Mouse (Mus musculus) lung, embryonic 15.5 days (tissue): ENCODE data around the gene H1f0. TPM values are rescaled to one million over a fixed set of nuclear protein-coding genes. Genes with fewer than 3 reads are reported as not detected.
A peak's percentile ranks its signal among the peaks of the same experiment; 100 is the strongest.

Experiments used
- ATAC-seq: fragments of 200-750 bp; cut with Nextera tagmentation; 2 replicates; pipeline ENCODE4 v1.8.0; 2017; ENCODE audit warnings: moderate number of reproducible peaks, borderline replicate concordance; ENCODE audit not compliant: low FRiP score, low TSS enrichment; ENCODE audit errors: extremely low read depth
- H3K27ac ChIP-seq: fragments of 300-500 bp; sonication (generic); 2 replicates; pipeline ENCODE4 v1.5.1; 2015; ENCODE audit warnings: moderate library complexity, mild to moderate bottlenecking, inconsistent platforms
- H3K27me3 ChIP-seq: fragments of 300-500 bp; sonication (generic); 2 replicates; pipeline ENCODE4 v1.6.1; 2015; ENCODE audit warnings: inconsistent platforms
- H3K36me3 ChIP-seq: fragments of 300-500 bp; sonication (generic); 2 replicates; pipeline ENCODE4 v1.6.1; 2015; ENCODE audit warnings: inconsistent platforms
- H3K4me1 ChIP-seq: fragments of 300-500 bp; sonication (generic); 2 replicates; pipeline ENCODE4 v1.6.1; 2015; ENCODE audit warnings: inconsistent platforms
- H3K4me2 ChIP-seq: fragments of 300-500 bp; sonication (generic); 2 replicates; pipeline ENCODE4 v1.6.1; 2015; ENCODE audit warnings: inconsistent platforms, mild to moderate bottlenecking, moderate library complexity
- H3K4me3 ChIP-seq: fragments of 300-500 bp; sonication (generic); 2 replicates; pipeline ENCODE4 v1.5.1; 2015; ENCODE audit warnings: mild to moderate bottlenecking, inconsistent platforms
- H3K9ac ChIP-seq: fragments of 300-500 bp; sonication (generic); 2 replicates; pipeline ENCODE4 v1.6.1; 2015; ENCODE audit warnings: inconsistent platforms
- H3K9me3 ChIP-seq: fragments of 300-500 bp; sonication (generic); 2 replicates; pipeline ENCODE4 v1.6.1; 2016; ENCODE audit warnings: inconsistent platforms
- WGBS: fragments of 180-500 bp; shearing (Covaris S2); methylation state at CpG from one replicate; pipeline ENCODE4 v1.1.7; 2015; 5-methylcytosine and 5-hydroxymethylcytosine counted together
- polyA plus RNA-seq: library from polyadenylated mRNA; unstranded; fragments of >200 nt; fragmentation: Nextera tagmentation; extraction: Ambion mirVana; gene quantifications from 2 replicates; pipeline ENCODE4 v1.2.1, GENCODE M21; 2015

Gene H1f0
- polyA plus RNA-seq = 560 and 562 TPM in 2 replicates

- Histone ChIP-seq H3K36me3 (no peaks in the 10 kb centered on the region), H3K4me2 (peak within 1 kb of the TSS; percentile 98), H3K9ac (peak within 1 kb of the TSS; percentile 98), H3K27ac (peak within 1 kb of the TSS; percentile 95), H3K4me1 (peaks cover 34% of the 10 kb centered on the region), H3K4me3 (peak within 1 kb of the TSS; percentile 83), H3K9me3 (no peaks in the 10 kb centered on the region), H3K27me3 (no peaks in the 10 kb centered on the region)
- ATAC-seq = peak; percentile 85
- WGBS = under 1% methylated on average over 58 of the region's 58 CpGs
Observed at GRCm38 (mm10) chr15:79028237-79028738, at the start of gene H1f0. Gene H1f0, plus strand, starts transcription at chr15:79028450.

GRCm38 (mm10) chr15:78978875-78979274 is 49.4 kb upstream of the H1f0 start:
- Histone ChIP-seq H3K4me3 (no peak overlapping the region), H3K9me3 (no peaks in the 10 kb centered on the region), H3K9ac (peak overlapping the region; percentile 10; the same call in 1 of the 2 replicates), H3K4me2 (no peak overlapping the region; the same call in 1 of the 2 replicates), H3K4me1 (peaks cover 34% of the 10 kb centered on the region), H3K27ac (peak overlapping the region; percentile 75), H3K36me3 (no peaks in the 10 kb centered on the region), H3K27me3 (no peaks in the 10 kb centered on the region)
- 2% methylated on average over 4 of the region's 4 CpGs for WGBS
- peak; percentile 47; the same call in 1 of the 2 replicates for ATAC-seq

- no peak overlapping the region for H3K4me2 ChIP-seq
- no peak overlapping the region for H3K4me3 ChIP-seq
- no peaks in the 10 kb centered on the region for H3K9me3 ChIP-seq
- no peak overlapping the region for H3K9ac ChIP-seq
- peaks cover 46% of the 10 kb centered on the region for H3K4me1 ChIP-seq
- no peak for ATAC-seq
- no peak overlapping the region for H3K27ac ChIP-seq
- H3K27me3 ChIP-seq = no peaks in the 10 kb centered on the region
- H3K36me3 ChIP-seq = no peaks in the 10 kb centered on the region
- WGBS = 82% methylated on average over 4 of the region's 4 CpGs
Observed at GRCm38 (mm10) chr15:78980084-78980483, 48.2 kb upstream of the H1f0 start.

GRCm38 (mm10) chr15:78982658-78983435 is 45.4 kb upstream of the H1f0 start:
- H3K9me3 ChIP-seq = no peaks in the 10 kb centered on the region
- H3K27me3 ChIP-seq = no peaks in the 10 kb centered on the region
- H3K27ac ChIP-seq = peak overlapping the region; percentile 95
- peak overlapping the region; percentile 91 for H3K9ac ChIP-seq
- H3K4me3 ChIP-seq = peak overlapping the region; percentile 91
- ATAC-seq = peak; percentile 86
- WGBS = 0% methylated on average over 48 of the region's 67 CpGs
- H3K36me3 ChIP-seq = no peaks in the 10 kb centered on the region
- H3K4me1 ChIP-seq = peaks cover 53% of the 10 kb centered on the region
- H3K4me2 ChIP-seq = peak overlapping the region; percentile 78

GRCm38 (mm10) chr15:78983436-78984285 is 44.6 kb upstream of the H1f0 start:
- Histone ChIP-seq H3K36me3 (no peaks in the 10 kb centered on the region), H3K4me3 (peak overlapping the region; percentile 91), H3K27ac (peak overlapping the region; percentile 95), H3K4me2 (peak overlapping the region; percentile 78), H3K4me1 (peaks cover 55% of the 10 kb centered on the region), H3K9me3 (no peaks in the 10 kb centered on the region), H3K9ac (peak overlapping the region; percentile 91), H3K27me3 (no peaks in the 10 kb centered on the region)
- peak; percentile 49 for ATAC-seq
- 1% methylated on average over 21 of the region's 21 CpGs for WGBS

GRCm38 (mm10) chr15:78984286-78984778 is 43.9 kb upstream of the H1f0 start:
- H3K9ac ChIP-seq = peak overlapping the region; percentile 91; the same call in 1 of the 2 replicates
- peak overlapping the region; percentile 95 for H3K27ac ChIP-seq
- WGBS = 19% methylated on average over 5 of the region's 5 CpGs
- no peaks in the 10 kb centered on the region for H3K27me3 ChIP-seq
- H3K9me3 ChIP-seq = no peaks in the 10 kb centered on the region
- H3K4me3 ChIP-seq = peak overlapping the region; percentile 91
- peak overlapping the region; percentile 78 for H3K4me2 ChIP-seq
- no peak for ATAC-seq
- H3K36me3 ChIP-seq = no peaks in the 10 kb centered on the region
- peaks cover 50% of the 10 kb centered on the region for H3K4me1 ChIP-seq

GRCm38 (mm10) chr15:78986536-78987220 is 41.6 kb upstream of the H1f0 start:
- Histone ChIP-seq H3K27me3 (no peaks in the 10 kb centered on the region), H3K4me2 (no peak overlapping the region), H3K27ac (no peak overlapping the region), H3K4me1 (peaks cover 46% of the 10 kb centered on the region), H3K36me3 (peaks cover 23% of the 10 kb centered on the region), H3K4me3 (no peak overlapping the region), H3K9ac (no peak overlapping the region), H3K9me3 (no peaks in the 10 kb centered on the region)
- 49% methylated on average over 11 of the region's 11 CpGs for WGBS
- ATAC-seq = no peak

GRCm38 (mm10) chr15:78988499-78988971 is 39.7 kb upstream of the H1f0 start:
- H3K36me3 ChIP-seq = peaks cover 42% of the 10 kb centered on the region
- peaks cover 38% of the 10 kb centered on the region for H3K4me1 ChIP-seq
- 52% methylated on average over 14 of the region's 14 CpGs for WGBS
- peak overlapping the region; percentile 22; the same call in 1 of the 2 replicates for H3K27ac ChIP-seq
- no peak overlapping the region for H3K4me2 ChIP-seq
- H3K9ac ChIP-seq = no peak overlapping the region
- no peaks in the 10 kb centered on the region for H3K9me3 ChIP-seq
- H3K4me3 ChIP-seq = no peak overlapping the region
- peak; percentile 28; the same call in 1 of the 2 replicates for ATAC-seq
- no peaks in the 10 kb centered on the region for H3K27me3 ChIP-seq

GRCm38 (mm10) chr15:78989152-78990092 is 38.8 kb upstream of the H1f0 start:
- WGBS = 85% methylated on average over 14 of the region's 14 CpGs
- Histone ChIP-seq H3K4me2 (no peak overlapping the region), H3K4me1 (peaks cover 29% of the 10 kb centered on the region), H3K27ac (no peak overlapping the region), H3K4me3 (no peak overlapping the region), H3K27me3 (no peaks in the 10 kb centered on the region), H3K9ac (no peak overlapping the region), H3K36me3 (peaks cover 51% of the 10 kb centered on the region), H3K9me3 (no peaks in the 10 kb centered on the region)
- no peak for ATAC-seq

- Histone ChIP-seq H3K27ac (no peak overlapping the region), H3K4me3 (no peak overlapping the region), H3K9ac (no peak overlapping the region), H3K27me3 (no peaks in the 10 kb centered on the region), H3K4me2 (no peak overlapping the region), H3K4me1 (peaks cover 22% of the 10 kb centered on the region), H3K9me3 (no peaks in the 10 kb centered on the region), H3K36me3 (peaks cover 56% of the 10 kb centered on the region)
- 89% methylated on average over 9 of the region's 9 CpGs for WGBS
- ATAC-seq = no peak
Observed at GRCm38 (mm10) chr15:78990093-78990463, 38.2 kb upstream of the H1f0 start.
